ENCODE assay signal across 10 mouse cellular contexts in genomic region chr11:43548657-43549435, GRCm38 (mm10). TPM values are rescaled to one million over a fixed set of nuclear protein-coding genes. Genes with fewer than 3 reads are reported as not detected.
DNase-seq lines count a peak whose midpoint lies in the region; ATAC-seq and TF ChIP-seq lines count a peak whose summit lies in the region.
"Had no signal": no experiment of that assay in that cellular context is flagged by ENCODE, and none has a peak within 500 bp of the region (broad histone marks: within the 10 kb centered on the region; RNA-seq: fewer than 3 reads in every experiment).

No protein-coding gene starts in this region.

- whole genome bisulfite sequencing in heart, embryonic 11.5 days (ENCODE audit: insufficient replicate concordance): 30% methylated on average over 12 of the region's 12 CpGs
- 55% methylated on average over 12 of the region's 12 CpGs for WGBS in embryonic facial prominence, embryonic 12.5 days
- WGBS in intestine, embryonic 15.5 days: 43% methylated on average over 12 of the region's 12 CpGs
- 67% methylated on average over 12 of the region's 12 CpGs for WGBS in midbrain, embryonic 13.5 days
- 92% methylated on average over 12 of the region's 12 CpGs for WGBS in thymus, adult 2 months

- DNase-seq in heart, postnatal 14 days: no peak
- DNase-seq in ovary, postnatal 36 days (ENCODE audit: low spot score): no peak
- DNase-seq in frontal cortex, postnatal 25 days (ENCODE audit: low spot score in 2 of 2): no peak
- DNase-seq in thymus, adult 2 months: no peak

- no peak for ATAC-seq in heart, embryonic 11.5 days (replicated peaks; ENCODE audit: insufficient number of reproducible peaks, low FRiP score, low TSS enrichment)
- ATAC-seq in embryonic facial prominence, embryonic 12.5 days (ENCODE audit: insufficient number of reproducible peaks, insufficient read depth, low FRiP score, low TSS enrichment): no peak
- ATAC-seq in intestine, embryonic 15.5 days: peak; percentile 80
- no peak for ATAC-seq in midbrain, embryonic 13.5 days

- intact Hi-C loops in heart, postnatal 14 days (cut with DNase I): no loop called here

- H3K9me3 ChIP-seq in heart, embryonic 11.5 days (replicated peaks; ENCODE audit: control insufficient read depth, low read length): no peaks in the 10 kb centered on the region
- H3K9me3 ChIP-seq in embryonic facial prominence, embryonic 12.5 days: no peaks in the 10 kb centered on the region
- H3K9me3 ChIP-seq in intestine, embryonic 15.5 days: no peaks in the 10 kb centered on the region
- H3K9me3 ChIP-seq in midbrain, embryonic 13.5 days: no peaks in the 10 kb centered on the region
- H3K9me3 ChIP-seq: embryonic facial prominence, embryonic 15.5 days had no signal

- H3K36me3 ChIP-seq in heart, embryonic 11.5 days (ENCODE audit: control insufficient read depth, insufficient read depth, low read length): no peaks in the 10 kb centered on the region
- H3K36me3 ChIP-seq in embryonic facial prominence, embryonic 12.5 days: peaks cover 3% of the 10 kb centered on the region
- no peaks in the 10 kb centered on the region for H3K36me3 ChIP-seq in intestine, embryonic 15.5 days
- no peaks in the 10 kb centered on the region for H3K36me3 ChIP-seq in midbrain, embryonic 13.5 days
- H3K36me3 ChIP-seq in thymus, adult 2 months (ENCODE audit: control insufficient read depth, insufficient read depth, low read length): no peaks in the 10 kb centered on the region
- H3K36me3 ChIP-seq: embryonic facial prominence, embryonic 15.5 days had no signal

- no peak for TF ChIP-seq CTCF in thymus, adult 2 months (IDR thresholded peaks at IDR 0.05; ENCODE audit: borderline replicate concordance, control insufficient read depth, extremely low read depth, insufficient read depth, low read length, poor library complexity)

- peak overlapping the region; percentile 43 for H3K4me2 ChIP-seq in heart, embryonic 11.5 days
- H3K4me2 ChIP-seq in embryonic facial prominence, embryonic 12.5 days (replicated peaks): no peak overlapping the region
- peak overlapping the region; percentile 24 for H3K4me2 ChIP-seq in intestine, embryonic 15.5 days (replicated peaks)
- H3K4me2 ChIP-seq in midbrain, embryonic 13.5 days (replicated peaks): no peak overlapping the region
- H3K4me2 ChIP-seq: embryonic facial prominence, embryonic 15.5 days had no signal

- TF ChIP-seq POLR2A in thymus, adult 2 months (IDR thresholded peaks at IDR 0.05; ENCODE audit: control insufficient read depth, extremely low read depth, insufficient read depth, low read length, poor library complexity): no peak

- H3K4me3 ChIP-seq in heart, embryonic 11.5 days (ENCODE audit: low read depth, low read length): no peak overlapping the region
- no peak overlapping the region for H3K4me3 ChIP-seq in embryonic facial prominence, embryonic 12.5 days
- no peak overlapping the region for H3K4me3 ChIP-seq in intestine, embryonic 15.5 days (replicated peaks)
- H3K4me3 ChIP-seq in midbrain, embryonic 13.5 days (replicated peaks): no peak overlapping the region
- no peak overlapping the region for H3K4me3 ChIP-seq in thymus, adult 2 months (ENCODE audit: control insufficient read depth, insufficient read depth, low read length)
- H3K4me3 ChIP-seq: embryonic facial prominence, embryonic 15.5 days had no signal

- H3K9ac ChIP-seq in heart, embryonic 11.5 days (ENCODE audit: low read depth, low read length): peak overlapping the region; percentile 56; the same call in 1 of the 2 replicates
- H3K9ac ChIP-seq in embryonic facial prominence, embryonic 12.5 days: peak overlapping the region; percentile 36; the same call in 1 of the 2 replicates
- peak overlapping the region; percentile 5; the same call in 1 of the 2 replicates for H3K9ac ChIP-seq in intestine, embryonic 15.5 days
- H3K9ac ChIP-seq in midbrain, embryonic 13.5 days (replicated peaks): no peak overlapping the region
- H3K9ac ChIP-seq: embryonic facial prominence, embryonic 15.5 days had no signal

- peaks cover 68% of the 10 kb centered on the region for H3K4me1 ChIP-seq in heart, embryonic 11.5 days (ENCODE audit: control insufficient read depth, insufficient read depth, low read length)
- peaks cover 23% of the 10 kb centered on the region for H3K4me1 ChIP-seq in embryonic facial prominence, embryonic 12.5 days
- peaks cover 45% of the 10 kb centered on the region for H3K4me1 ChIP-seq in intestine, embryonic 15.5 days (replicated peaks)
- H3K4me1 ChIP-seq in midbrain, embryonic 13.5 days (replicated peaks): peaks cover 49% of the 10 kb centered on the region
- peaks cover 14% of the 10 kb centered on the region for H3K4me1 ChIP-seq in thymus, adult 2 months (replicated peaks; ENCODE audit: control insufficient read depth, insufficient read depth, low read length)

- no peaks in the 10 kb centered on the region for H3K27me3 ChIP-seq in heart, embryonic 11.5 days (ENCODE audit: control insufficient read depth, insufficient read depth, low read length)
- no peaks in the 10 kb centered on the region for H3K27me3 ChIP-seq in embryonic facial prominence, embryonic 12.5 days
- no peaks in the 10 kb centered on the region for H3K27me3 ChIP-seq in intestine, embryonic 15.5 days (replicated peaks)
- H3K27me3 ChIP-seq in midbrain, embryonic 13.5 days: no peaks in the 10 kb centered on the region
- no peaks in the 10 kb centered on the region for H3K27me3 ChIP-seq in thymus, adult 2 months (ENCODE audit: control insufficient read depth, insufficient read depth, low read length)
- H3K27me3 ChIP-seq: embryonic facial prominence, embryonic 15.5 days had no signal

- H3K27ac ChIP-seq in heart, embryonic 11.5 days (ENCODE audit: low read depth, low read length): peak overlapping the region; percentile 97
- H3K27ac ChIP-seq in embryonic facial prominence, embryonic 12.5 days: 0 out of 2 replicates have a peak overlapping the region, but pooled peaks have one; percentile 24
- H3K27ac ChIP-seq in intestine, embryonic 15.5 days: peak overlapping the region; percentile 85
- peak overlapping the region; percentile 49 for H3K27ac ChIP-seq in midbrain, embryonic 13.5 days
- no peak overlapping the region for H3K27ac ChIP-seq in thymus, adult 2 months (ENCODE audit: control insufficient read depth, insufficient read depth, low read length)
- H3K27ac ChIP-seq: embryonic facial prominence, embryonic 15.5 days had no signal

RNA-seq across cellular contexts. Expression of gene Ccnjl, which starts 20.3 kb away (rescaled TPM):
- 23.2 and 25.1 TPM in 2 replicates for polyA plus RNA-seq in heart, embryonic 11.5 days (2014; fragmentation: Nextera tagmentation; extraction: Ambion mirVana)
- total RNA-seq in heart, postnatal 14 days (2021): 1 to 10 TPM; 7.4 to 8.5 TPM
- polyA plus RNA-seq in embryonic facial prominence, embryonic 12.5 days (2016; fragmentation: Nextera tagmentation; extraction: Ambion mirVana): 22.7 and 23.6 TPM in 2 replicates
- 15.9 and 16.6 TPM in 2 replicates for polyA plus RNA-seq in intestine, embryonic 15.5 days (2015; fragmentation: Nextera tagmentation; extraction: Ambion mirVana)
- 20.9 and 24.2 TPM in 2 replicates for polyA plus RNA-seq in midbrain, embryonic 13.5 days (2015; fragmentation: Nextera tagmentation; extraction: Ambion mirVana)
- 9.4 and 10.3 TPM in 2 replicates for polyA plus RNA-seq in thymus, adult 2 months (2012; rRNA removed)

RNA-seq across cellular contexts. Expression of gene 4933415A04Rik, which starts 38.0 kb away (rescaled TPM):
- polyA plus RNA-seq in heart, embryonic 11.5 days (2014; fragmentation: Nextera tagmentation; extraction: Ambion mirVana): 4.6 and 5.3 TPM in 2 replicates
- 1 to 10 TPM; 1.2 to 1.6 TPM for total RNA-seq in heart, postnatal 14 days (2021)
- polyA plus RNA-seq in embryonic facial prominence, embryonic 12.5 days (2016; fragmentation: Nextera tagmentation; extraction: Ambion mirVana): 5.6 and 5.9 TPM in 2 replicates
- 4.4 and 5.4 TPM in 2 replicates for polyA plus RNA-seq in intestine, embryonic 15.5 days (2015; fragmentation: Nextera tagmentation; extraction: Ambion mirVana)
- polyA plus RNA-seq in midbrain, embryonic 13.5 days (2015; fragmentation: Nextera tagmentation; extraction: Ambion mirVana): 6.6 and 7.2 TPM in 2 replicates
- 0.59 and 0.81 TPM in 2 replicates for polyA plus RNA-seq in thymus, adult 2 months (2012; rRNA removed)

RNA-seq across cellular contexts. Expression of gene Fabp6, which starts 52.5 kb away (rescaled TPM):
- not detected in 2 replicates for polyA plus RNA-seq in heart, embryonic 11.5 days (2014; fragmentation: Nextera tagmentation; extraction: Ambion mirVana)
- not detected for total RNA-seq in heart, postnatal 14 days (2021)
- not detected in 2 replicates for polyA plus RNA-seq in embryonic facial prominence, embryonic 12.5 days (2016; fragmentation: Nextera tagmentation; extraction: Ambion mirVana)
- 1.2 TPM in 2 replicates for polyA plus RNA-seq in intestine, embryonic 15.5 days (2015; fragmentation: Nextera tagmentation; extraction: Ambion mirVana)
- not detected in 2 replicates for polyA plus RNA-seq in midbrain, embryonic 13.5 days (2015; fragmentation: Nextera tagmentation; extraction: Ambion mirVana)
- polyA plus RNA-seq in thymus, adult 2 months (2012; rRNA removed): 1.4 and 1.6 TPM in 2 replicates
- total RNA-seq: adrenal gland, postnatal 4 days had no signal

Comparison
In these comparisons a context has a peak if more than half of its experiments do, and no peak if none do; other contexts are left out.
1. H3K4me2 ChIP-seq: peak in heart, embryonic 11.5 days (single experiment) and intestine, embryonic 15.5 days (single experiment); none in embryonic facial prominence, embryonic 12.5 days (single experiment) and midbrain, embryonic 13.5 days (single experiment).